Mouse (Mus musculus) limb, embryonic 10.5 days (tissue): ENCODE measurements around the gene Themis. TPM values are rescaled to one million over a fixed set of nuclear protein-coding genes. Genes with fewer than 3 reads are reported as not detected.

Experiments
- DNase-seq: peaks from one replicate; pipeline ENCODE4 v3.0.0-alpha.2; 2017; ENCODE audit warnings: low spot score
- H3K27ac ChIP-seq: fragments of 300-500 bp; sonication (generic); 2 replicates; pipeline ENCODE4 v1.5.1; 2016; ENCODE audit warnings: mild to moderate bottlenecking
- H3K27me3 ChIP-seq: fragments of 300-500 bp; sonication (generic); 2 replicates; pipeline ENCODE4 v1.6.1; 2016; ENCODE audit warnings: low read depth, mild to moderate bottlenecking; ENCODE audit not compliant: poor library complexity, severe bottlenecking
- H3K36me3 ChIP-seq: fragments of 300-500 bp; sonication (generic); 2 replicates; pipeline ENCODE4 v1.6.1; 2016; ENCODE audit warnings: mild to moderate bottlenecking, moderate library complexity
- H3K4me1 ChIP-seq: fragments of 300-500 bp; sonication (generic); 2 replicates; pipeline ENCODE4 v1.6.1; 2016
- H3K4me3 ChIP-seq: fragments of 300-500 bp; sonication (generic); 2 replicates; pipeline ENCODE4 v1.5.1; 2016; ENCODE audit warnings: mild to moderate bottlenecking, moderate library complexity
- H3K9me3 ChIP-seq: fragments of 300-500 bp; sonication (generic); replicated peaks from 2 replicates; pipeline ENCODE4 v1.6.1; 2016; ENCODE audit warnings: mild to moderate bottlenecking
- WGBS: fragments of 180-500 bp; shearing (Covaris S2); methylation state at CpG from one replicate; pipeline ENCODE4 v1.1.7; 2016; 5-methylcytosine and 5-hydroxymethylcytosine counted together
- polyA plus RNA-seq: library from polyadenylated mRNA; unstranded; fragments of >200 nt; fragmentation: Nextera tagmentation; extraction: Ambion mirVana; gene quantifications from 2 replicates; pipeline ENCODE4 v1.2.1, GENCODE M21; 2016

Gene Themis
- not detected in 2 replicates for polyA plus RNA-seq

GRCm38 (mm10) chr10:28668261-28668660 is at the start of gene Themis:
Themis (plus strand) TSS chr10:28668360.
- H3K4me3 ChIP-seq = no peak within 1 kb of the TSS
- no peaks in the 10 kb centered on the region for H3K27me3 ChIP-seq
- 70% methylated on average over 5 of the region's 5 CpGs for WGBS
- H3K36me3 ChIP-seq = no peaks in the 10 kb centered on the region
- peaks cover 4% of the 10 kb centered on the region; the same call in 1 of the 2 replicates for H3K4me1 ChIP-seq
- no peaks in the 10 kb centered on the region for H3K9me3 ChIP-seq
- no peak for DNase-seq
- no peak within 1 kb of the TSS for H3K27ac ChIP-seq

GRCm38 (mm10) chr10:28619415-28619814 is 48.7 kb upstream of the Themis start:
- H3K27me3 ChIP-seq = no peaks in the 10 kb centered on the region

GRCm38 (mm10) chr10:28636096-28636495 is 32.1 kb upstream of the Themis start:
- no peaks in the 10 kb centered on the region for H3K27me3 ChIP-seq
- no peak overlapping the region for H3K27ac ChIP-seq
- DNase-seq = no peak
- H3K9me3 ChIP-seq = no peaks in the 10 kb centered on the region
- no peaks in the 10 kb centered on the region for H3K36me3 ChIP-seq
- H3K4me3 ChIP-seq = no peak overlapping the region
- H3K4me1 ChIP-seq = no peaks in the 10 kb centered on the region

More at GRCm38 (mm10) chr10:28619415-28619814, 48.7 kb upstream of the Themis start:
- Histone ChIP-seq H3K9me3 (no peaks in the 10 kb centered on the region), H3K4me1 (no peaks in the 10 kb centered on the region), H3K27ac (no peak overlapping the region), H3K4me3 (no peak overlapping the region), H3K36me3 (no peaks in the 10 kb centered on the region)
- no peak for DNase-seq
- WGBS = 90% methylated on average over 1 of the region's 1 CpGs

DNA sequence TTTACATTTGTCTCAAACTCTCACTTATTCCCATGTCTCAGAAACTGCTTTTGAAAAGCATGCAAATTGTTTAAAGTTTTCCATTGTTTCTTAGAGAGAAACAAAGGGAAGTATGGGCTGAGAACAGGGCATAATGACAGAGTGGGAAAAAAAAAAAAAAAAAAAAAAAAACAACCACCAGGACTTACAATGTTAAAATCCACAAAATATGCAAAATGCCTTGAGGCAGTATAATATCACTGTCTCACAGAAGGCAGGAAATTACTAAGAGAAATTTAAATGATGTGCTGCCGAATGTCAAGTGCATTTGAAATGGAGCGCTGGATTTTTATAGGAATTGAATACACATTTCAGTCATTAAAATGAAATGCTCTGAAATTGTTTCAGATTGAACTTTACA is 26.3 kb upstream of the Themis start:
- H3K4me3 ChIP-seq = no peak overlapping the region
- no peaks in the 10 kb centered on the region for H3K36me3 ChIP-seq
- H3K4me1 ChIP-seq = no peaks in the 10 kb centered on the region
- no peaks in the 10 kb centered on the region for H3K9me3 ChIP-seq
- H3K27me3 ChIP-seq = no peaks in the 10 kb centered on the region
- H3K27ac ChIP-seq = no peak overlapping the region
- no peak for DNase-seq
- WGBS = 97% methylated on average over 2 of the region's 2 CpGs

DNA sequence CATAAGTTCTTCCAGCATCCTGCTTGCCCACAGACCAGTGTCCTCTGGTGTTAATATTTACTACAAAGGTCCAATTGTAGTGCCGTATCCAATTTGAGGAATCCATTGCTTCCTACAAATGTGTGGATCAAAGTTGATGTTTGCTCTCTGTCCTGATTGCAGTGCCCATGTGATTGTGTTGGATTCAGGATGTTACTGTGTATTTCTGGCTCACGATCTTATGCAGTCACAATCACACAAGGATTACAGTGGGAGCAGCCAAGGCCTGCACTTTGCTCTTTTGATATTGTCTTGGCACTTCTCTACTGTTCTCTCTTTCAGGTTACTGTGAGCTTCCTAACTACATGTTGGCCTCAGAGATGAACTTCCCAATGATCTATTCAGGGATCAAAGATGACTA is 20.3 kb upstream of the Themis start:
- Histone ChIP-seq H3K36me3 (no peaks in the 10 kb centered on the region), H3K27ac (no peak overlapping the region), H3K9me3 (no peaks in the 10 kb centered on the region), H3K27me3 (no peaks in the 10 kb centered on the region), H3K4me1 (no peaks in the 10 kb centered on the region), H3K4me3 (no peak overlapping the region)
- WGBS = 93% methylated on average over 2 of the region's 2 CpGs
- DNase-seq = no peak

GRCm38 (mm10) chr10:28649109-28649899 is 18.9 kb upstream of the Themis start:
- Histone ChIP-seq H3K4me3 (no peak overlapping the region), H3K27ac (no peak overlapping the region), H3K36me3 (no peaks in the 10 kb centered on the region), H3K27me3 (no peaks in the 10 kb centered on the region), H3K4me1 (no peaks in the 10 kb centered on the region), H3K9me3 (no peaks in the 10 kb centered on the region)
- 79% methylated on average over 6 of the region's 6 CpGs for WGBS
- DNase-seq = no peak

- no peaks in the 10 kb centered on the region for H3K9me3 ChIP-seq
- 33% methylated on average over 1 of the region's 1 CpGs for WGBS
- H3K27me3 ChIP-seq = no peaks in the 10 kb centered on the region
- no peak for DNase-seq
- H3K27ac ChIP-seq = no peak overlapping the region
- no peaks in the 10 kb centered on the region for H3K36me3 ChIP-seq
- no peaks in the 10 kb centered on the region for H3K4me1 ChIP-seq
- no peak overlapping the region for H3K4me3 ChIP-seq
Measured at GRCm38 (mm10) chr10:28649900-28650160, 18.3 kb upstream of the Themis start.

- Histone ChIP-seq H3K9me3 (no peaks in the 10 kb centered on the region), H3K27ac (no peak overlapping the region), H3K36me3 (no peaks in the 10 kb centered on the region), H3K4me3 (no peak overlapping the region), H3K4me1 (no peaks in the 10 kb centered on the region), H3K27me3 (no peaks in the 10 kb centered on the region)
- WGBS = 80% methylated on average over 2 of the region's 2 CpGs
- no peak for DNase-seq
Measured at GRCm38 (mm10) chr10:28651910-28652309, 16.2 kb upstream of the Themis start.

DNA sequence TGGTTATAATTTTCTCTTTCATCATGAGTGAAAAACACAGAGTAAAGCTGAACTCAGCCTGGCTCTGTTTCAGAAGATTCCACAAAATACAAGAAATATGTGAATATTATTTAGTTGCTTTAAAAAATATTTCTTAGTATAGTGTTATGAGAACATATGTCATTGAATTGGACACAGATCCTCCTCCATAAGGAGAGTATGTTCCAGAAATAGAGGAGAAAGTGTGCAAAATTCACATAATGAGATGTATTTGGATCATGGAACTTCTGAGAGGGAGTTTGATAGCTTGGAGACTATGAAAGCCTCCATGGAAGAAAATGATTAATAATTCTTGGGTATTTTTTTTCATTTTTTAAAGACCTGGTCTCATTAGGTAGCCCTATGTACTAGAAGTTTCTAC is 13.4 kb upstream of the Themis start:
- Histone ChIP-seq H3K36me3 (no peaks in the 10 kb centered on the region), H3K4me3 (no peak overlapping the region), H3K4me1 (no peaks in the 10 kb centered on the region), H3K27ac (no peak overlapping the region), H3K27me3 (no peaks in the 10 kb centered on the region), H3K9me3 (no peaks in the 10 kb centered on the region)
- DNase-seq = no peak

DNA sequence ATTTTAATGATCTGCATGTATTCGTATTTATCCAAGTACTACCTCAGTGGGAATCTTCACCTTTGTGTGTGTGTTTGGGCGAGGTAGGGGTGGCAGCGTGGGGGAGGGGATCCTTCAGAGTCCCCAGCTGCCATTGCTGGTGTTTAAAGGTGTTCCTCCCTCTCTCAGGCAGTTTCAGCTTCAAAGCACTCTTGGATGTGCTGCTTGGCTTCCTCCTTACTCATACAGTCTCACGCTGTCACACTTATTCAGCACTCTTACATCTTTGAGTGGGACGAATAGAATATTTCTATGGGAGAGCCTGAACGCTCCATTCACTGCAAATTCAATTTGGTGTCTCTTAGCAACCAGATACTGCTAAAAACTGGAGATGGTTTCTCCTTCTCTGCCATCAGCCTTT is 3.0 kb upstream of the Themis start:
- Histone ChIP-seq H3K27me3 (no peaks in the 10 kb centered on the region), H3K27ac (no peak overlapping the region)

DNA sequence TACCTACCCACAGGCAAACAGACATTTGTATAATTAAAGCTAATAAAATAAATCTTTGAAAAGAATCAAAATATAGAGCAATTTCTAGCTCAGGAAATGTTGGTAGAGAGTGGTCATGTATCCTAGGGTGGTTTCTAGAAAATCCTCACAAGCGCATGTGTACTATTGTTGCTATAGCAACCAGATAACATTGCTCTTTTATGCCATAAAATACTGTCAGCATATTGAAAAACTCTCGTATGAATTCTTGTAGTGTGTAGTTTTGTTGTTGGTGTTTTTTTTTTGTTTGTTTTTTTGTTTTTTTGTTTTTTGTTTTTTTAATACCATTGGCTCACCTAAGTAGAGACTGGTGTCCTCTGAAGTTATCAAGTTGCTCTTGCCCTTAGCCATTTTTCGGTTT is 5.8 kb downstream of the Themis start:
- H3K27ac ChIP-seq = no peak overlapping the region
- no peak for DNase-seq
- WGBS = 91% methylated on average over 3 of the region's 3 CpGs
- no peak overlapping the region for H3K4me3 ChIP-seq
- H3K27me3 ChIP-seq = no peaks in the 10 kb centered on the region
- no peaks in the 10 kb centered on the region for H3K9me3 ChIP-seq
- H3K4me1 ChIP-seq = no peaks in the 10 kb centered on the region
- no peaks in the 10 kb centered on the region for H3K36me3 ChIP-seq

More for the DNA sequence above, 3.0 kb upstream of the Themis start:
- Histone ChIP-seq H3K36me3 (no peaks in the 10 kb centered on the region), H3K9me3 (no peaks in the 10 kb centered on the region), H3K4me3 (no peak overlapping the region), H3K4me1 (peaks cover 4% of the 10 kb centered on the region; the same call in 1 of the 2 replicates)
- 72% methylated on average over 6 of the region's 6 CpGs for WGBS
- DNase-seq = no peak

- Histone ChIP-seq H3K27me3 (no peaks in the 10 kb centered on the region), H3K4me3 (no peak overlapping the region), H3K27ac (no peak overlapping the region), H3K4me1 (no peaks in the 10 kb centered on the region), H3K36me3 (no peaks in the 10 kb centered on the region), H3K9me3 (no peaks in the 10 kb centered on the region)
- 94% methylated on average over 2 of the region's 2 CpGs for WGBS
- DNase-seq = no peak
Measured at GRCm38 (mm10) chr10:28675337-28675736, 7.2 kb downstream of the Themis start.

DNA sequence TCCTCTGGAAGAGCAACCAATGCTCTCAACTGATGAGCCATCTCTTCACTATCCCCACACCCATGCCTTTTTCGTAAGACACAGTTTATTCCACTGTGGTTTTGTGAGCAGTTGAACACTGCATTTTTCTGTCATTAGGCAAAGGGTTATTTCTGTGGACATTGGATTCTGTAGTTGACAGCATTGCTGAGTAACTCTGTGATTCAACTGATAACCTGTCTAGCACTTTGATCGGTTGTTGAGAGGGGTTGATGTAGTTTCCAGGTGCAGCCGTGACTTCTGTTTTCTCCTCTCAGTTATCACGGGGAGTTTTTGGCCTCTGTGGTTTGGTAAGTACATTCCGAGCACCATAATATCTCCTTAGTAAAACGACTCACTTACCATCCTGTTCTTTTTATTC is 26.8 kb downstream of the Themis start:
- 90% methylated on average over 6 of the region's 6 CpGs for WGBS
- H3K4me3 ChIP-seq = no peak overlapping the region
- no peaks in the 10 kb centered on the region for H3K36me3 ChIP-seq
- DNase-seq = no peak
- H3K9me3 ChIP-seq = no peaks in the 10 kb centered on the region
- H3K27me3 ChIP-seq = no peaks in the 10 kb centered on the region
- H3K4me1 ChIP-seq = no peaks in the 10 kb centered on the region
- no peak overlapping the region for H3K27ac ChIP-seq

DNA sequence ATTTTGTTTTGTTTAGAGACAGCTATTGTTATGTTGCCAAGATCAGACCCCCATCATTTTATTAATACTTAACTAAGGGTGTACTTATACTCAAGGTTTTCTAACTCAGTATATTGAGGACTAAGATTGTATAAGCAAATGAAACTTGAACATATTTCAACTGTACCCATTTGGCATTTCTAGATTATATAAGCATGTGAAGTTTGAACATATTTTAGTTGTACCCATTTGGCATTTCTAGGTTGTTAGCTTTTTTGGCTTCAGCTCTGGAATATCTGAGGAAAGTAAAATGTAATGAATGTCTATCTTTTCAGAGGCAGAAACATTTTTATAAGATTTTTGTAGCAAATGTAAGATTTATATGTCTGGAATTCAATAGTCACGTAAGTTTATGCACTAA is 27.9 kb downstream of the Themis start:
- no peak overlapping the region for H3K27ac ChIP-seq
- no peaks in the 10 kb centered on the region for H3K4me1 ChIP-seq
- WGBS = 80% methylated on average over 1 of the region's 1 CpGs
- no peaks in the 10 kb centered on the region for H3K36me3 ChIP-seq
- H3K27me3 ChIP-seq = no peaks in the 10 kb centered on the region
- no peaks in the 10 kb centered on the region for H3K9me3 ChIP-seq
- H3K4me3 ChIP-seq = no peak overlapping the region
- no peak for DNase-seq
